ENCODE assay signal across 26 mouse cellular contexts in genomic region chr8:46938218-46938617, GRCm38 (mm10). TPM values are rescaled to one million over a fixed set of nuclear protein-coding genes. Genes with fewer than 3 reads are reported as not detected.
"Had no signal": no experiment of that assay in that cellular context is flagged by ENCODE, and none has a peak within 500 bp of the region (broad histone marks: within the 10 kb centered on the region; RNA-seq: fewer than 3 reads in every experiment).

No protein-coding gene starts in this region.

- H3K36me3 ChIP-seq: heart, embryonic 10.5 days; heart, embryonic 13.5 days; heart, embryonic 15.5 days; hindbrain, embryonic 13.5 days; hindbrain, embryonic 15.5 days; intestine, embryonic 15.5 days; kidney, embryonic 15.5 days; limb, embryonic 12.5 days had no signal

- H3K27ac ChIP-seq: heart, embryonic 10.5 days; heart, embryonic 13.5 days; heart, embryonic 15.5 days; hindbrain, embryonic 13.5 days; hindbrain, embryonic 15.5 days; hindbrain, postnatal 0 days; intestine, embryonic 15.5 days; kidney, embryonic 15.5 days; kidney, postnatal 0 days; limb, embryonic 12.5 days had no signal

- H3K4me2 ChIP-seq: heart, embryonic 13.5 days; heart, embryonic 15.5 days; hindbrain, embryonic 13.5 days; hindbrain, embryonic 15.5 days; intestine, embryonic 15.5 days; kidney, embryonic 15.5 days; limb, embryonic 12.5 days; liver, embryonic 11.5 days had no signal

- H3K27me3 ChIP-seq: heart, embryonic 13.5 days; heart, embryonic 15.5 days; hindbrain, embryonic 13.5 days; hindbrain, embryonic 15.5 days; intestine, embryonic 15.5 days; kidney, embryonic 15.5 days; limb, embryonic 12.5 days had no signal

- ATAC-seq: hindbrain, postnatal 0 days; inflammation-experienced regulatory T-cells, adult 6 months; intestine, embryonic 15.5 days; intestine, postnatal 0 days had no signal

- H3K9me3 ChIP-seq: heart, embryonic 10.5 days; heart, embryonic 13.5 days; heart, embryonic 15.5 days; hindbrain, embryonic 13.5 days; hindbrain, embryonic 15.5 days; intestine, embryonic 15.5 days; kidney, embryonic 15.5 days; limb, embryonic 12.5 days had no signal

- H3K4me3 ChIP-seq: heart, embryonic 10.5 days; heart, embryonic 13.5 days; heart, embryonic 15.5 days; hindbrain, embryonic 13.5 days; hindbrain, embryonic 15.5 days; intestine, embryonic 15.5 days; kidney, embryonic 15.5 days; limb, embryonic 12.5 days had no signal

- H3K4me1 ChIP-seq: heart, embryonic 10.5 days; hindbrain, embryonic 15.5 days had no signal

- DNase-seq: gastrocnemius, postnatal 14 days; gastrocnemius, postnatal 36 days; heart, postnatal 14 days; heart, postnatal 36 days; kidney, adult 18-20 months; kidney, adult 9 months; kidney, postnatal 14 days; kidney, postnatal 36 days; layer of hippocampus, adult 9-11 months; layer of hippocampus, postnatal 36 days; left cerebral cortex, postnatal 4 days; liver had no signal

- H3K9ac ChIP-seq: heart, embryonic 13.5 days; heart, embryonic 15.5 days; hindbrain, embryonic 13.5 days; hindbrain, embryonic 15.5 days; intestine, embryonic 15.5 days; kidney, embryonic 15.5 days; limb, embryonic 12.5 days had no signal

RNA-seq across cellular contexts. Expression of gene Enpp6, which starts 48.5 kb away (rescaled TPM):
- total RNA-seq: hematopoietic stem cell, adult 5-6 weeks had no signal
